Mouse (Mus musculus) hindbrain, embryonic 12.5 days (tissue): Measurements from ENCODE around the gene Cbx1. TPM values are rescaled to one million over a fixed set of nuclear protein-coding genes. Genes with fewer than 3 reads are reported as not detected.
"Not testable (repeated sequence)": the region's sequence is repeated elsewhere in the genome, so short reads cannot be mapped to it uniquely, and the experiment has no call there.

Experiments used
- ATAC-seq: fragments of 200-750 bp; cut with Nextera tagmentation; 2 replicates; pipeline ENCODE4 v1.8.0; 2017; ENCODE audit warnings: moderate TSS enrichment; ENCODE audit not compliant: low FRiP score
- H3K27ac ChIP-seq: fragments of 300-500 bp; sonication (generic); 2 replicates; pipeline ENCODE4 v1.5.1; 2016; ENCODE audit warnings: mild to moderate bottlenecking
- H3K27me3 ChIP-seq: fragments of 300-500 bp; sonication (generic); 2 replicates; pipeline ENCODE4 v1.6.1; 2016; ENCODE audit warnings: mild to moderate bottlenecking
- H3K36me3 ChIP-seq: fragments of 300-500 bp; sonication (generic); 2 replicates; pipeline ENCODE4 v1.6.1; 2016; ENCODE audit warnings: mild to moderate bottlenecking
- H3K4me1 ChIP-seq: fragments of 300-500 bp; sonication (generic); 2 replicates; pipeline ENCODE4 v1.6.1; 2016
- H3K4me2 ChIP-seq: fragments of 300-500 bp; sonication (generic); replicated peaks from 2 replicates; pipeline ENCODE4 v1.6.1; 2016; ENCODE audit warnings: mild to moderate bottlenecking
- H3K4me3 ChIP-seq: fragments of 300-500 bp; sonication (generic); 2 replicates; pipeline ENCODE4 v1.5.1; 2016; ENCODE audit warnings: mild to moderate bottlenecking
- H3K9ac ChIP-seq: fragments of 300-500 bp; sonication (generic); 2 replicates; pipeline ENCODE4 v1.6.1; 2016; ENCODE audit warnings: mild to moderate bottlenecking, moderate library complexity
- H3K9me3 ChIP-seq: fragments of 300-500 bp; sonication (generic); replicated peaks from 2 replicates; pipeline ENCODE4 v1.6.1; 2016; ENCODE audit warnings: mild to moderate bottlenecking
- WGBS: fragments of 180-500 bp; shearing (Covaris S2); methylation state at CpG from one replicate; pipeline ENCODE4 v1.1.7; 2016; 5-methylcytosine and 5-hydroxymethylcytosine counted together
- polyA plus RNA-seq: library from polyadenylated mRNA; unstranded; fragments of >200 nt; fragmentation: Nextera tagmentation; extraction: Ambion mirVana; gene quantifications from 2 replicates; pipeline ENCODE4 v1.2.1, GENCODE M21; 2016

Cbx1 gene
- polyA plus RNA-seq, 1 experiment from 2014 or later, result 136 TPM

DNA sequence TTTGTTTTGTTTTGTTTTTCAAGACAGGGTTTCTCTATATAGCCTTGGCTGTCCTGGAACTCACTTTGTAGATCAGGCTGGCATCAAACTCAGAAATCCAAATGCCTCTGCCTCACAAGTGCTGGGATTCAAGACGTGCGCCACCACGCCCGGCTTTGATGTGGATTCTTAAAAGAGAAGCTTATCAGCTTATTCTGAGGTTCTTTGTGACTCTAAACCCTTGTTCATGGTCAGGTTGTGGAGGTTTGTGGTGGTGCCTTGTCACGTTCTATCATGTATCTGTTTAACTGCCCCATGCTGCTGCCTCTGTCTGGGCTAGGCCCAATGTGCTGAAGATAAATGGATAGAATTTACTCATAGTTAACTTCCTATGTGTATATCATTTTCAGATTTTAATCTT, 16.7 kb downstream of the Cbx1 start:
- Histone ChIP-seq H3K4me2 (no peak overlapping the region), H3K36me3 (peaks cover 81% of the 10 kb centered on the region), H3K9me3 (no peaks in the 10 kb centered on the region), H3K4me1 (no peaks in the 10 kb centered on the region), H3K27me3 (no peaks in the 10 kb centered on the region), H3K4me3 (no peak overlapping the region), H3K9ac (no peak overlapping the region), H3K27ac (no peak overlapping the region)
- no peak for ATAC-seq
- 95% methylated on average over 5 of the region's 5 CpGs for WGBS

DNA sequence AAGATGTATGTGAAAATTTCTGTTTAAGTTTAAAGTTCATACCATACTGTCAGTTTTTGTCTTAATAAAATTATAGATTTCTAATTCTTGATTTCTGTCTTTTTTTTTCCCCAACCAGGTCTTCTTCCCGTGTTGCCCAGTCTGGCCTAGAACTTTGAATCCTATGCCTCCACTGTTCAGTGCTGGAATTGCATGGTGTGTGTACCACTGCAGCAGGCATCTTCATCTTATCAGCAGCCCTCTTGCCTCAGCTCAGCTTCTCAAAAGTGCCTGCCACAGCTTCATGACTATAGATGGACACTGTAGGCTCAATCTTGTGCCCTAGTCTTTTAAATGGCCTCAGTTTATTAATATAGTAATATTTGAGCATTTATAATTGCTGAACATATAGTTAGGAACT, 19.1 kb downstream of the Cbx1 start:
- ATAC-seq, result no peak
- H3K9ac ChIP-seq, result no peak overlapping the region
- no peak overlapping the region for H3K27ac ChIP-seq
- H3K4me1 ChIP-seq, result no peaks in the 10 kb centered on the region
- H3K27me3 ChIP-seq, result no peaks in the 10 kb centered on the region
- H3K4me2 ChIP-seq, result no peak overlapping the region
- 52% methylated on average over 1 of the region's 1 CpGs for WGBS
- H3K9me3 ChIP-seq, result no peaks in the 10 kb centered on the region
- H3K4me3 ChIP-seq, result no peak overlapping the region
- H3K36me3 ChIP-seq, result peaks cover 84% of the 10 kb centered on the region

DNA sequence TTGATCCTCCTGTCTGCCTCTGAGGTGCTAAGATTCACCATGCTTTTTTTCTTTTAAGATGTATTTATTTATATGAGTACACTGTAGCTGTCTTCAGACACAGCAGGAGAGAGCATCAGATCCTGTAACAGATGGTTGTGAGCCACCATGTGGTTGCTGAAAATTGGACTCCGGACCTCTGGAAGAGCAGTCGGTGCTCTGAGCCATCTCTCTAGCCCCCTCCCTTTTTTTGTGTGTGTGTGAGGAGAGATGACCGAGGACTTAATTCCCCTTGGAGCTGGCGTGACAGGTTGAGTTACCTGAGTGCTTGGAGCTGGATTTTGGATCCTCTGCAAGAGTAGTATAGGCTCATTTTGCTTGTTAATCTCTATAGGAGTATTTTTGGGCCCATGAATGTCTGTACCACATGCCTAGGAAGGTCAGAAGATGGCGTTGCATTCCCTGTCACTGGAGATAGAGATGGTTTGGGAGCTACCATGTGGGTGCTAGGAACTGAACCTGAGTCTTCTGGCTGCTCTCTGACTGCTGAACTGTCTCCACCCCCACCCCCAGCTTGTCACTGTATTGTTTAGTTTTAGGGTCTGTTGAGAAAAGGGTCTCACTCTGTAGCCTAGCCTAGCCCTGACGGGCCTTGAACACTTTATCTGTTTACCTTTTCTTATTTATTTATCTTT, 20.8 kb downstream of the Cbx1 start:
- 92% methylated on average over 6 of the region's 6 CpGs for WGBS
- Histone ChIP-seq H3K4me3 (no peak overlapping the region), H3K4me2 (no peak overlapping the region), H3K4me1 (no peaks in the 10 kb centered on the region), H3K9ac (no peak overlapping the region), H3K36me3 (peaks cover 75% of the 10 kb centered on the region), H3K27me3 (no peaks in the 10 kb centered on the region), H3K9me3 (no peaks in the 10 kb centered on the region), H3K27ac (no peak overlapping the region)
- no peak for ATAC-seq

DNA sequence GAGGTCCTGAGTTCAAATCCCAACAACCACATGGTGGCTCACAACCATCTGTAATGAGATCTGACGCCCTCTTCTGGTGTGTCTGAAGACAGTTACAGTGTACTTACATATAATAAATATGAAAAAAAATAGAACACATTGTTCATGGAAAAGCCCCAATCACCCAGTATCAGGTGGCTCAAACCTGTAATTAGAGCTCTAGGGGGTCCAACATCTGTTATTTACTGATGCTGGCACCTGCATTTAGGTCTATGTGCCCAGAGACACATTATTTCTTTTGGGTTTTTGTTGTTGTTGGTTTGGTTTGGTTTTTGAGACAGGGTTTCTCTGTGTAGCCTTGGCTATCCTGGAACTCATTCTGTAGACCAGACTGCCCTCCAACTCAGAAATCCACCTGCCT, 22.3 kb downstream of the Cbx1 start:
- WGBS, result 75% methylated on average over 1 of the region's 1 CpGs
- not testable (repeated sequence) for H3K27me3 ChIP-seq, H3K4me3 ChIP-seq, H3K27ac ChIP-seq, H3K9me3 ChIP-seq, ATAC-seq, H3K4me2 ChIP-seq, H3K9ac ChIP-seq, H3K4me1 ChIP-seq
- peaks cover 73% of the 10 kb centered on the region for H3K36me3 ChIP-seq

DNA sequence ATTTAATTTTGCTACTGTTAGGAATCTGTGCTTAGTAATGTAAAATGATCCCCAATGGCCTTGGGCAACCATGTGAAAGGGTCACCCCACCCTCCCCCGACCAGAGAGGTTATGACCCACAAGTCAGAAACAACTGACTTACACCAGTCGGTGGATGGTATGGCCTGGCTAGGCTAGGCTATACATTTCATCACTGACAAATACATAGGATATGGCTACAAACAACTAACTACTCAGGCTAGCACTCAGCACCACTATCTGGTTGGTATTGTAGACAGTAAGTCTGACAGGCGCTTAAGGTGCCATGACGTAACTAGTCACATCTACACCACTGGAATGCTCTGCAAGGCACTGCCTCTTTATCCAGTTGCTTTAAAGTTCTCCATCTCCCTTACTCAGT, 24.5 kb downstream of the Cbx1 start:
- WGBS, result 90% methylated on average over 4 of the region's 4 CpGs
- H3K4me1 ChIP-seq, result 0 out of 2 replicates have a peak, but pooled peaks cover 3% of the 10 kb centered on the region
- H3K4me3 ChIP-seq, result no peak overlapping the region
- H3K36me3 ChIP-seq, result peaks cover 82% of the 10 kb centered on the region
- no peaks in the 10 kb centered on the region for H3K27me3 ChIP-seq
- no peak overlapping the region for H3K27ac ChIP-seq
- no peak overlapping the region for H3K4me2 ChIP-seq
- H3K9ac ChIP-seq, result no peak overlapping the region
- H3K9me3 ChIP-seq, result no peaks in the 10 kb centered on the region
- ATAC-seq, result no peak

DNA sequence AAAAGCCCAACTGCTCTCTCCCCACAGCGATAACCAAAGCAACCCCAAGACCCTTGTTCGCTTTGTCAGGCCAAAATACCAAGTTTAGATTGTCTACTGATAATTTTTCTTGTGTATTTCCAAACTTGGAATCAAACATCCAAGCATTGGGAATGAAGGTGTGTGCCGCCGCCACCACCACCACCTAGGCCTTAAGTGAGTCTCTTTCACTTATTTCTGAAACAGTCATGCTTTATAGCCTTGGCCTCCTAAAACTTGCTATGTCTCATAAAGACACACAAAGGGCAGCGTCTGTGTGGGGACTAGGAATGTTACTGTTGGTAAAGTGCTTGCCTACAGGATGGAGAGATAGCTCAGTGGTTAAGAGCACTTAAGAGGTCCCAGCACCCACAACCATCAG, 25.0 kb downstream of the Cbx1 start:
- Histone ChIP-seq H3K4me2 (no peak overlapping the region), H3K9me3 (no peaks in the 10 kb centered on the region), H3K27ac (no peak overlapping the region), H3K9ac (no peak overlapping the region), H3K4me3 (no peak overlapping the region), H3K4me1 (0 out of 2 replicates have a peak, but pooled peaks cover 3% of the 10 kb centered on the region), H3K27me3 (no peaks in the 10 kb centered on the region), H3K36me3 (peaks cover 82% of the 10 kb centered on the region)
- 91% methylated on average over 5 of the region's 5 CpGs for WGBS
- ATAC-seq, result no peak

DNA sequence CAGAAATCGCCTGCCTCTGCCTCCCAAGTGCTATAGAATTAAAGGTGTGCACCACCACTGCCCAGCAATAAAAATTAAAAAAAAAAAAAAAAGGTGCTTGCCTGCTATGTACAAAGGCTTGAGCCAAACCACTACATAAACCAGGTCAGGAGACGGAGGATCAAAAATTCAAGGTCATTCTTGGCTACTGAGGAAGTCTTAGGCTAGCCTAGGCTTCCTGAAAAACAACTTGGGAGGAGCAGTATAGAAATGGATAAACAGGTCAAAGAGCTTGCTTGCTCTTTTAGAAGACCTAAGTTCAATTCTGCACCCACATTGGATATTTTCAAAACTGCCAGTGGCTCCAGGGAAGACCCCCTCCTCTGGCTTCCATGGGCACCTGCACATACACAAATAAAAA, 25.5 kb downstream of the Cbx1 start:
- Histone ChIP-seq H3K27ac (no peak overlapping the region), H3K9ac (no peak overlapping the region), H3K4me3 (no peak overlapping the region), H3K4me2 (no peak overlapping the region), H3K27me3 (no peaks in the 10 kb centered on the region), H3K36me3 (peaks cover 82% of the 10 kb centered on the region), H3K9me3 (no peaks in the 10 kb centered on the region), H3K4me1 (0 out of 2 replicates have a peak, but pooled peaks cover 3% of the 10 kb centered on the region)
- no peak for ATAC-seq
- 91% methylated on average over 2 of the region's 2 CpGs for WGBS

DNA sequence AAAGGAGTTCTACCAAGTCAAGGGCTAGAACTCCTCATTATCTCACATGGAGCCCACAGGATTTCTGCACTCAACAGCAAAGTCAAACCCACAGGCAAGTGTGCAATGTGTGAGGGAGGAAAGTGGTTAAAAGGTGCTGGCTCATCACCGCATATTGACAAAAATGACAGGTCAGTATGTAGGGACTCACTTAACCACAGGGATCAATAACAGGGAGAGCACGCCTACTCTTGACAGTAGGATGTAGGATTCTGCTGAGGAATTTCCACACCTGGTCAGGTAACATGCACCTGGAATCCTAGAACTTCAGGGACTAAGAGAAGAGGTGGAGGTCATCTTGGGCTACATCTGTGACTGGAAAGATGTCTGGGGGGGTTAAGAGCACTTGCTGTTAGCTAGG, 27.0 kb downstream of the Cbx1 start:
- Histone ChIP-seq H3K9ac (no peak overlapping the region), H3K9me3 (no peaks in the 10 kb centered on the region), H3K4me2 (no peak overlapping the region), H3K27ac (no peak overlapping the region), H3K4me3 (no peak overlapping the region), H3K4me1 (0 out of 2 replicates have a peak, but pooled peaks cover 3% of the 10 kb centered on the region), H3K27me3 (no peaks in the 10 kb centered on the region), H3K36me3 (peaks cover 82% of the 10 kb centered on the region)
- no peak for ATAC-seq
- 100% methylated on average over 2 of the region's 2 CpGs for WGBS

DNA sequence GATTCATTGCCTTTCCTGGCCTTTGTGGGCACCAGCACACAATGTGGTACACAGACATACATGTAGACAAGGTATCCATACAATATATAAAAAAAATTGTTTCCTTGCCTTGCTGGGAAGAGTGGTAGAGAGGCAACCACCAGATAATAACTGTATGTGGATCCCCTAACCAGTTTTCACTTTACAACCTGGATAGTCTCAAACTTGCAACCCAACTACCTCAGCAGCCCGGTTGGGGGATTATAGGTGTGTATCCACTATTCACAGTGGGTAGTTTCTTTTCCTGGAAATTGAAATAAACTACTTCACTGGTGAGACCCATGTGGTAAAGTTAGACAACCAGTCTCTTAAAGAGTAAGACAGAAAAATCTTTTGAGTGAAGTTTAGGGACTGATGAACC, 27.6 kb downstream of the Cbx1 start:
- Histone ChIP-seq H3K9me3 (no peaks in the 10 kb centered on the region), H3K36me3 (peaks cover 82% of the 10 kb centered on the region), H3K9ac (no peak overlapping the region), H3K4me2 (no peak overlapping the region), H3K4me3 (no peak overlapping the region), H3K27ac (no peak overlapping the region), H3K27me3 (no peaks in the 10 kb centered on the region), H3K4me1 (0 out of 2 replicates have a peak, but pooled peaks cover 3% of the 10 kb centered on the region)
- WGBS, result 97% methylated on average over 1 of the region's 1 CpGs
- ATAC-seq, result no peak

DNA sequence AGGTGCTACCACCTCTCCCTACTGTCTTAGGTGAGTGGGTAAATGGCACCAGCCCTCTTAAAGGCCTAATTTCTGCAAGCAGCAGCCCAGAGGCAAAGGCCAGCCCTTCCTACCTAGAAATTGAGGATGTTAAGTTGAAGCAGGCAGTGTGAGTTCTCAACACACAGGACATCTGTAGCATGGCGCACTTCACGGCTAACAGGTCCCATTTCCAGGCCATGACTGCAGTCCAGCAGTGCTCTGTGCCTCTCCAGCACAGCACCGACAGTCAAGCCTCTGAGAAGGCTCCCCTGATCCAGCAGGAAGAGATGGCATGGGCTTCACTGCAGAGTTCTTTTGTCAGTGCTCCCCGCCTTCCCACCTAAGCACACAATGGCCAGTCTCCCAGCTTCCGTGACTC, 28.1 kb downstream of the Cbx1 start:
- Histone ChIP-seq H3K4me2 (no peak overlapping the region), H3K27me3 (no peaks in the 10 kb centered on the region), H3K4me3 (no peak overlapping the region), H3K27ac (no peak overlapping the region; the same call in 1 of the 2 replicates), H3K36me3 (peaks cover 82% of the 10 kb centered on the region), H3K4me1 (0 out of 2 replicates have a peak, but pooled peaks cover 3% of the 10 kb centered on the region), H3K9me3 (no peaks in the 10 kb centered on the region), H3K9ac (no peak overlapping the region)
- no peak for ATAC-seq
- WGBS, result 69% methylated on average over 5 of the region's 5 CpGs

DNA sequence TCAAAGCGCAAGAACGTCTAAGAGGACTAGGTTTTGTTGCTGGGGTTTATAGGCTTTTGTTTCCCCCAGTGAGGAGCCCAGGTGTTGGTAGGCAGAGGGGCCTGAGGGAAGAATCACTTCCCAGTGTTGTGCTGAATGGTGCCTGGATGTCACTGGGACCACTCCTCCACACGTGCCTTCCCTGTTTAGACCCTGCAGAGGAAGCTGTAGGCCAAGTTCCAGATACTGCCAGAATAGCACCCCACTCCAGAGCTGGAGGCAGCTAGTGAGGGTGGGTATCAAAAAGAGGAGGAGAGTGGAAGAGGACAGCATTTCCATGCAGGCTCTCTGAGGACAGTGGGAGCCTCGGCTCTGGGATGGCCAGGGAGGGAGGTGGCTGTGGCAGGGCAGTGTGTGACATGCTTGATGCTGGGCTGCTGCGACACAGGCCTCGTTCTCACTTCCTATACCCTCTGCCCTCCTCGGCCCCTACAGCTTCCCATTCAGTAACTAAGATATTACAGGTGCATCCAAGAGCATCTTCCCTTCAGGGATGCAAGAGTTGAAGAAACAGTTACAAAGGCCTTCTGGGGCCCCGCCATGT, 29.3 kb downstream of the Cbx1 start:
- Histone ChIP-seq H3K4me1 (peaks cover 13% of the 10 kb centered on the region), H3K27me3 (no peaks in the 10 kb centered on the region), H3K27ac (peak overlapping the region; percentile 40; the same call in 1 of the 2 replicates), H3K4me3 (no peak overlapping the region), H3K9me3 (no peaks in the 10 kb centered on the region), H3K36me3 (peaks cover 73% of the 10 kb centered on the region), H3K4me2 (no peak overlapping the region), H3K9ac (no peak overlapping the region)
- no peak for ATAC-seq
- WGBS, result 80% methylated on average over 8 of the region's 8 CpGs

DNA sequence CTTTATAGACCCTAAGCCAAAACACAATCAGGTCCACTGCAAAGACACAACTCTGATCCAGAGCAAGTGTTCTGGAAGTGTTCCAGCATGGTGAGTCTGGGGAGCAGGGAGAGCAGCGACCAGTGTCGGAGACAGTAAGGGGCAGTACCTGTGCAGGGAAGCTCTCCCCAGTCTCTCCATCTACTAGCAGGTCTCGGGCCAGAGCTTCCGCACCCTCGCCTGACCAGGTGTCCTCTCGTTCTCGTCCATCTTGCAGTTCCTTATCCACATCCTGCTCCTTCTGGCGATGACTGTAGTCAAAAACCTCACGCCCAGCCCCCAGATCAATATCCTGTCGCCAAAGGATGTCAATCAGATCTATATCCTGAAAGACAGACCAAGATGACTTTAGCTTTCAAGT, 33.0 kb downstream of the Cbx1 start:
- WGBS, result 92% methylated on average over 10 of the region's 10 CpGs

More for the DNA sequence above, 33.0 kb downstream of the Cbx1 start:
- Histone ChIP-seq H3K4me1 (peaks cover 48% of the 10 kb centered on the region), H3K27me3 (no peaks in the 10 kb centered on the region), H3K4me2 (no peak overlapping the region), H3K4me3 (no peak overlapping the region), H3K27ac (no peak overlapping the region), H3K9me3 (no peaks in the 10 kb centered on the region), H3K9ac (no peak overlapping the region), H3K36me3 (peaks cover 59% of the 10 kb centered on the region)
- no peak for ATAC-seq
